In the genomic region with DNA sequence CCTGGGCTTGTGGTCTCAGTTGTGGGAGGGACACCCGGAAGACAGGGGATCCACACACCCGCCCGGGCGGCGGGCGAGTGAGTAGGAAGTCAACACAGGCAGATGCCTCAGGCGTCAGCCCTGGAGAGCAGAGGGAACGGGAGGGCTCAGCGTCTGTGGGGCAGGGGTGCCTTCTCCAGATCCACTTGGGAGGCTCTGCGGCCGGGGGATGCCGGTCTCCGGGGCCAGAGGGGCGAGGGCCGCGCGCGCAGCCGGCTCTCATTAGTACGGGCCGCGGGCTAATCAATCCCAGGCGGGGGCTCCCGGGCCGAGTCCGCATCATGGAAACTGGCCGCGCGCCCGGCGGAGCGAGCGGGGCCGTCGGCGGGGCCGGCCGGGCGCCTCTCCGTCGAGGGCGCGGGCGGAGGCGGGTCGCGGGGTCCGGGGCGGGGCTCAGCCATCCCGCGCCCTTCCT, we compare ENCODE assay signal across 8 mouse cellular contexts. TPM values are rescaled to one million over a fixed set of nuclear protein-coding genes. Genes with fewer than 3 reads are reported as not detected.
DNase-seq lines count a peak whose midpoint lies in the region; ATAC-seq and TF ChIP-seq lines count a peak whose summit lies in the region.

No protein-coding gene starts in this region.

- peak overlapping the region; percentile 28 for H3K27ac ChIP-seq in embryonic fibroblast, embryonic 13.5 days (ENCODE audit: insufficient read depth, low read length)
- H3K27ac ChIP-seq in limb, embryonic 15.5 days = peak overlapping the region; percentile 94
- peak overlapping the region; percentile 53 for H3K27ac ChIP-seq in neural tube, embryonic 11.5 days (ENCODE audit: low read depth, low read length)

- no peaks in the 10 kb centered on the region for H3K9me3 ChIP-seq in limb, embryonic 15.5 days
- H3K9me3 ChIP-seq in neural tube, embryonic 11.5 days (ENCODE audit: control insufficient read depth, low read length) = no peaks in the 10 kb centered on the region

- peak; percentile 36; the same call in 1 of the 2 replicates for ATAC-seq in limb, embryonic 15.5 days (ENCODE audit: insufficient number of reproducible peaks, low FRiP score, low TSS enrichment, low read depth)
- no peak for ATAC-seq in neural tube, embryonic 11.5 days (ENCODE audit: insufficient read depth, low FRiP score, low TSS enrichment)

- H3K4me2 ChIP-seq in limb, embryonic 15.5 days = peak overlapping the region; percentile 82
- peak overlapping the region; percentile 72 for H3K4me2 ChIP-seq in neural tube, embryonic 11.5 days (ENCODE audit: low read depth)

- 3% methylated on average over 51 of the region's 51 CpGs for WGBS in limb, embryonic 15.5 days
- WGBS in neural tube, embryonic 11.5 days = 2% methylated on average over 31 of the region's 51 CpGs

- peaks cover 17% of the 10 kb centered on the region for H3K36me3 ChIP-seq in limb, embryonic 15.5 days
- H3K36me3 ChIP-seq in neural tube, embryonic 11.5 days (ENCODE audit: control insufficient read depth, insufficient read depth, low read length) = peaks cover 5% of the 10 kb centered on the region

- H3K27me3 ChIP-seq in limb, embryonic 15.5 days = peaks cover 31% of the 10 kb centered on the region
- peaks cover 59% of the 10 kb centered on the region for H3K27me3 ChIP-seq in neural tube, embryonic 11.5 days (ENCODE audit: control insufficient read depth, insufficient read depth, low read length)

- no peak overlapping the region for H3K4me3 ChIP-seq in embryonic fibroblast, embryonic 13.5 days (ENCODE audit: insufficient read depth, low read length)
- H3K4me3 ChIP-seq in limb, embryonic 15.5 days = peak overlapping the region; percentile 68
- H3K4me3 ChIP-seq in neural tube, embryonic 11.5 days (ENCODE audit: low read depth, low read length) = peak overlapping the region; percentile 50

- peaks cover 4% of the 10 kb centered on the region for H3K4me1 ChIP-seq in embryonic fibroblast, embryonic 13.5 days (ENCODE audit: control insufficient read depth, insufficient read depth, low read length)
- H3K4me1 ChIP-seq in limb, embryonic 15.5 days = peaks cover 95% of the 10 kb centered on the region
- peaks cover 52% of the 10 kb centered on the region for H3K4me1 ChIP-seq in neural tube, embryonic 11.5 days (ENCODE audit: control insufficient read depth, insufficient read depth, low read length)

- TF ChIP-seq POLR2A in embryonic fibroblast, embryonic 13.5 days (IDR thresholded peaks at IDR 0.05; ENCODE audit: low read depth, low read length) = peak; percentile 44

- no peak for TF ChIP-seq CTCF in embryonic fibroblast, embryonic 13.5 days (IDR thresholded peaks at IDR 0.05; ENCODE audit: borderline replicate concordance, insufficient read depth, low read length)

- peak overlapping the region; percentile 79 for H3K9ac ChIP-seq in limb, embryonic 15.5 days
- H3K9ac ChIP-seq in neural tube, embryonic 11.5 days (ENCODE audit: low read length) = peak overlapping the region; percentile 52

- DNase-seq in heart, adult 18-20 months = peak; percentile 76 to 77
- DNase-seq in heart, adult 11 months = no peak
- peak; percentile 79 for DNase-seq in heart, postnatal 4 days
- DNase-seq in neural tube, embryonic 11.5 days (ENCODE audit: low spot score) = peak; percentile 52
- DNase-seq in frontal cortex, postnatal 14 days (ENCODE audit: low spot score in 2 of 2) = no peak
- no peak for DNase-seq in ovary, postnatal 14 days (ENCODE audit: low spot score)

RNA-seq across cellular contexts. Expression of gene Tmem200b, which starts 1.4 kb away (rescaled TPM):
- 1 to 10 TPM; 5.6 to 6.7 TPM for total RNA-seq in heart, adult 18-20 months (2021)
- 4.4 and 8.0 TPM in 2 replicates for polyA plus RNA-seq in embryonic fibroblast, embryonic 13.5 days (2011; ENCODE audit: insufficient read length, low read depth, missing spikeins)
- 10 to 100 TPM in 1 of 2 experiments, 1 to 10 TPM in 1; 9.4 to 12.8 TPM for total RNA-seq in heart, postnatal 4 days (2021)
- 3.3 and 3.9 TPM in 2 replicates for polyA plus RNA-seq in limb, embryonic 15.5 days (2015; fragmentation: Nextera tagmentation; extraction: Ambion mirVana)
- 1.4 TPM in 2 replicates for polyA plus RNA-seq in neural tube, embryonic 11.5 days (2014; fragmentation: Nextera tagmentation; extraction: Ambion mirVana)

RNA-seq across cellular contexts. Expression of gene Srsf4, which starts 46.8 kb away (rescaled TPM):
- 10 to 100 TPM; 31.2 to 32.9 TPM for total RNA-seq in heart, adult 18-20 months (2021)
- polyA plus RNA-seq in embryonic fibroblast, embryonic 13.5 days (2011; ENCODE audit: insufficient read length, low read depth, missing spikeins) = 35.0 and 40.6 TPM in 2 replicates
- total RNA-seq in heart, postnatal 4 days (2021) = 10 to 100 TPM; 73.2 to 76.8 TPM
- polyA plus RNA-seq in limb, embryonic 15.5 days (2015; fragmentation: Nextera tagmentation; extraction: Ambion mirVana) = 97.7 and 99.5 TPM in 2 replicates
- polyA plus RNA-seq in neural tube, embryonic 11.5 days (2014; fragmentation: Nextera tagmentation; extraction: Ambion mirVana) = 136 and 144 TPM in 2 replicates

Comparison
In these comparisons a context has a peak if more than half of its experiments do, and no peak if none do; other contexts are left out.
1. DNase-seq: peak in heart, adult 18-20 months (2 of 2), heart, postnatal 4 days (single experiment) and neural tube, embryonic 11.5 days (single experiment); none in heart, adult 11 months (single experiment), frontal cortex, postnatal 14 days (0 of 2) and ovary, postnatal 14 days (single experiment).
2. H3K27ac ChIP-seq: peak in every context shown above with its lines; median percentile 94 in limb, embryonic 15.5 days; 53 in neural tube, embryonic 11.5 days; 28 in embryonic fibroblast, embryonic 13.5 days.